Mouse (Mus musculus): Measurements from ENCODE around the gene Trim33. TPM values are rescaled to one million over a fixed set of nuclear protein-coding genes. Genes with fewer than 3 reads are reported as not detected.

The Trim33 gene
- polyA plus RNA-seq, 1 experiment from 2014 or later = 36.3 TPM

DNA sequence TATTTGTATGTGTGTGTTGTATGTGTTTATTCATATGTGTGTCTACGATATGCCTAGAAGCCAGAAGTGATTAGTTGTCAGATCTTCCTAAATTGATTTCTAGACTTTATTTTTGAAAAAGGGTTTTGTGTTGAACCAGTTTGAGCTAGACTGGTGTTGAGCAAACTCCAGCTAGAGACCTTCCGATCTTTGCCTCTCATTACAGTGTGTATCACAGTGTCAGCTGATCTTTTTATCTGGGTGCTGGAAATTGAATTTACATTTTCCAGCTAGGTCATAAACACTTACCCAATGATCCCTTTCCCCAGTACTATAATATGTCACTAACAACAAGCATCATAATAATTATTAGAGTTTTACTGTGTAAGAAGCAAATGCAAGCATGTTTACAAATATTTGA lies 12.0 kb downstream of the Trim33 start:
- no peaks in the 10 kb centered on the region for H3K9me3 ChIP-seq (replicated peaks)
- 95% methylated on average over 2 of the region's 2 CpGs for WGBS
- no peaks in the 10 kb centered on the region for H3K4me1 ChIP-seq

GRCm38 (mm10) chr3:103305411-103305982 lies 26.4 kb downstream of the Trim33 start:
- Histone ChIP-seq H3K4me1 (no peaks in the 10 kb centered on the region), H3K9me3 (replicated peaks) (no peaks in the 10 kb centered on the region), H3K27me3 (ENCODE audit: low read depth, poor library complexity, severe bottlenecking) (no peaks in the 10 kb centered on the region), H3K36me3 (no peaks in the 10 kb centered on the region), H3K4me3 (no peak overlapping the region), H3K27ac (no peak overlapping the region)
- DNase-seq (ENCODE audit: low spot score) = no peak
- 81% methylated on average over 6 of the region's 6 CpGs for WGBS

More for the DNA sequence above, 12.0 kb downstream of the Trim33 start:
- Histone ChIP-seq H3K36me3 (peaks cover 22% of the 10 kb centered on the region), H3K27me3 (ENCODE audit: low read depth, poor library complexity, severe bottlenecking) (no peaks in the 10 kb centered on the region), H3K4me3 (no peak overlapping the region), H3K27ac (no peak overlapping the region)
- no peak for DNase-seq (ENCODE audit: low spot score)

DNA sequence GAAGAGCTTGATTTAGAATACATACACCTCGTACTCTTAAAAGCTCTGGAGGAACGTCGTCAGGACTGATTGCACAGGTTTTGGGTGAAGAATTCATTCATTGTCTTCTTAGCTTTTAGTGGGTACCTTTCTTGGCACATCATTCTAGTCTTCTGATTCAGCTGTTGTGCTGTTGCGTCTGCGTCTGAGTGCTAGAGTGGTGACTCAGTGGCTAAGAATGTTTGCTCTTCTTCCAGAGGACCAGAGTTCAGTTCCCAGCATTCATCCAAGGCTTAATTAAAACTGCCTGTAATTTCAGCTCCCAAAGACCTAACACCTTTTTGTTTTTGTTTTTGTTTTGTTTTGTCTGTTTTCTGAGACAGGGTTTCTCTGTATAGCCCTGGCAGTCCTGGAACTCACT lies 30.2 kb downstream of the Trim33 start:
- WGBS = 89% methylated on average over 5 of the region's 5 CpGs
- H3K36me3 ChIP-seq = peaks cover 27% of the 10 kb centered on the region
- no peak for DNase-seq (ENCODE audit: low spot score)

GRCm38 (mm10) chr3:103309750-103310149 lies 30.7 kb downstream of the Trim33 start:
- Histone ChIP-seq H3K4me3 (no peak overlapping the region), H3K9me3 (replicated peaks) (no peaks in the 10 kb centered on the region), H3K4me1 (no peaks in the 10 kb centered on the region), H3K27ac (no peak overlapping the region), H3K36me3 (peaks cover 32% of the 10 kb centered on the region), H3K27me3 (ENCODE audit: low read depth, poor library complexity, severe bottlenecking) (no peaks in the 10 kb centered on the region)
- no peak for DNase-seq (ENCODE audit: low spot score)
- 86% methylated on average over 1 of the region's 1 CpGs for WGBS

More for the DNA sequence above, 30.2 kb downstream of the Trim33 start:
- no peak overlapping the region for H3K27ac ChIP-seq
- H3K9me3 ChIP-seq (replicated peaks) = no peaks in the 10 kb centered on the region
- no peak overlapping the region for H3K4me3 ChIP-seq
- H3K4me1 ChIP-seq = no peaks in the 10 kb centered on the region
- no peaks in the 10 kb centered on the region for H3K27me3 ChIP-seq (ENCODE audit: low read depth, poor library complexity, severe bottlenecking)

GRCm38 (mm10) chr3:103314291-103314690 lies 35.2 kb downstream of the Trim33 start:
- Histone ChIP-seq H3K4me1 (no peaks in the 10 kb centered on the region), H3K9me3 (replicated peaks) (no peaks in the 10 kb centered on the region), H3K27ac (no peak overlapping the region), H3K27me3 (ENCODE audit: low read depth, poor library complexity, severe bottlenecking) (no peaks in the 10 kb centered on the region), H3K4me3 (no peak overlapping the region), H3K36me3 (peaks cover 63% of the 10 kb centered on the region)
- DNase-seq (ENCODE audit: low spot score) = no peak

DNA sequence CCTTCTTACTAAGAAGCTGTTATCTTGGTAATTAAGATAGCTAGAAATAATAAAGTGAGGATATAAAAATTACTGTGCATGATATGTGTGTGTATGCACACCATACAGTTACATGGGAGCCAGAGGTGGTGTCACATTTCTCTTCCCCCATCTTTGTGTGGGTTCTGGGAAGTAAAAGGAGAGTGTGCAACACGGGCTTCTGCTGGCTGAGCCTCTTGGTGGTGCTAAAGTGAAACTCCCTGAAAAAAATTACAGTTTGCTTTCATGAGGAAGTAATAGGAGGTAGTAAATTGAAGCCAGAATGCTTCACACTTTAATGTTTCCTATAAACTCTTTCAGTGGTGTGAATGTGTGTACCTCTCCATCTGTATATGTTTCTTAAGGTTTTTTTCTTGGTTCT lies 56.3 kb downstream of the Trim33 start:
- H3K36me3 ChIP-seq = peaks cover 94% of the 10 kb centered on the region
- DNase-seq (ENCODE audit: low spot score) = no peak
- WGBS = 61% methylated on average over 1 of the region's 1 CpGs

DNA sequence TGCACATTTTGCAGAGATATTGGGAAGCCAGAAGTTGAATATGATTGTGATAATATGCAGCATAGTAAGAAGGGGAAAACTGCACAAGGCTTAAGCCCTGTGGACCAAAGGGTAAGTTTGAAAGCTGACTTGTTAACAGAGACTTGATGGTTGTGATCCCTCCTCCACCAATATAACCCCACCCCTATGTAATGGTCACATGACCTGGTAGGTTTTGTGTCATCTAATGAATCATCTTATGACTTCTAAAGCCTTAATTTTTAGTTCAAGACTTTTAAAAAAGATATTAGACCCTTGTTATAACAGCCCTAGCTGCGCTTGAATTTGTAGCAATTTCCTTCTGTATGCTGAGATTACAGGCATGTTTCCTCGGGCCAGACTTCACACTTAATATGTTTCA lies 67.6 kb downstream of the Trim33 start:
- H3K36me3 ChIP-seq = peaks cover 93% of the 10 kb centered on the region
- no peaks in the 10 kb centered on the region for H3K27me3 ChIP-seq (ENCODE audit: low read depth, poor library complexity, severe bottlenecking)
- DNase-seq (ENCODE audit: low spot score) = no peak
- 95% methylated on average over 2 of the region's 2 CpGs for WGBS
- H3K4me1 ChIP-seq = no peaks in the 10 kb centered on the region
- H3K4me3 ChIP-seq = no peak overlapping the region
- no peaks in the 10 kb centered on the region for H3K9me3 ChIP-seq (replicated peaks)
- no peak overlapping the region for H3K27ac ChIP-seq

More for the DNA sequence above, 56.3 kb downstream of the Trim33 start:
- Histone ChIP-seq H3K27me3 (ENCODE audit: low read depth, poor library complexity, severe bottlenecking) (no peaks in the 10 kb centered on the region), H3K4me3 (no peak overlapping the region), H3K27ac (no peak overlapping the region), H3K9me3 (replicated peaks) (no peaks in the 10 kb centered on the region), H3K4me1 (no peaks in the 10 kb centered on the region)

- WGBS = 95% methylated on average over 5 of the region's 5 CpGs
- H3K36me3 ChIP-seq = peaks cover 77% of the 10 kb centered on the region
Observed at GRCm38 (mm10) chr3:103353518-103353917, 74.4 kb downstream of the Trim33 start.

DNA sequence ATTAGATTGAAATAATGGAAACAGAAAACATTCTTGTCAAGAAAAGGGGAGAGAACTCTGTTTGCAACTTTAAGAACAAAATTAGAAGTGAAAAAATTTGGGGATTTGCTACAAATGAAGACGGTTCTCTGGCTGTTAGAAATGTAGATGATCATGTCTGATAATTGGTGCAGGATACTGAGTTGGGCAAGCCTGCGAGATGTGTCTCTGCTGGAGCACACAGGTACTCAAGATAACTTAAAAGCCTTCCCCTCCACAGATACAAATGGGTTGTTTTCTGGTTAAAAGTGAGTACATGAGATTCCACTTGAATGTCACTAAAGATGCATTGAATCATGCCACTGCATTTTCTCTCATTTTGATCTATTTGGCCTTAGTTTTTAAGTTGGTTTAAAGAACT lies 74.9 kb downstream of the Trim33 start:
- peaks cover 74% of the 10 kb centered on the region for H3K36me3 ChIP-seq

More at GRCm38 (mm10) chr3:103353518-103353917, 74.4 kb downstream of the Trim33 start:
- no peak for DNase-seq (ENCODE audit: low spot score)
- no peak overlapping the region for H3K4me3 ChIP-seq
- H3K27ac ChIP-seq = no peak overlapping the region
- H3K9me3 ChIP-seq (replicated peaks) = no peaks in the 10 kb centered on the region
- H3K4me1 ChIP-seq = no peaks in the 10 kb centered on the region
- no peaks in the 10 kb centered on the region for H3K27me3 ChIP-seq (ENCODE audit: low read depth, poor library complexity, severe bottlenecking)

GRCm38 (mm10) chr3:103361150-103361549 lies 82.1 kb downstream of the Trim33 start:
- Histone ChIP-seq H3K4me3 (no peak overlapping the region), H3K27me3 (ENCODE audit: low read depth, poor library complexity, severe bottlenecking) (no peaks in the 10 kb centered on the region), H3K9me3 (replicated peaks) (no peaks in the 10 kb centered on the region), H3K27ac (no peak overlapping the region), H3K4me1 (no peaks in the 10 kb centered on the region), H3K36me3 (peaks cover 17% of the 10 kb centered on the region)
- WGBS = 89% methylated on average over 7 of the region's 7 CpGs
- DNase-seq (ENCODE audit: low spot score) = no peak

More for the DNA sequence above, 74.9 kb downstream of the Trim33 start:
- 92% methylated on average over 2 of the region's 2 CpGs for WGBS
- Histone ChIP-seq H3K4me1 (no peaks in the 10 kb centered on the region), H3K4me3 (no peak overlapping the region), H3K27ac (no peak overlapping the region), H3K9me3 (replicated peaks) (no peaks in the 10 kb centered on the region), H3K27me3 (ENCODE audit: low read depth, poor library complexity, severe bottlenecking) (no peaks in the 10 kb centered on the region)
- no peak for DNase-seq (ENCODE audit: low spot score)

DNA sequence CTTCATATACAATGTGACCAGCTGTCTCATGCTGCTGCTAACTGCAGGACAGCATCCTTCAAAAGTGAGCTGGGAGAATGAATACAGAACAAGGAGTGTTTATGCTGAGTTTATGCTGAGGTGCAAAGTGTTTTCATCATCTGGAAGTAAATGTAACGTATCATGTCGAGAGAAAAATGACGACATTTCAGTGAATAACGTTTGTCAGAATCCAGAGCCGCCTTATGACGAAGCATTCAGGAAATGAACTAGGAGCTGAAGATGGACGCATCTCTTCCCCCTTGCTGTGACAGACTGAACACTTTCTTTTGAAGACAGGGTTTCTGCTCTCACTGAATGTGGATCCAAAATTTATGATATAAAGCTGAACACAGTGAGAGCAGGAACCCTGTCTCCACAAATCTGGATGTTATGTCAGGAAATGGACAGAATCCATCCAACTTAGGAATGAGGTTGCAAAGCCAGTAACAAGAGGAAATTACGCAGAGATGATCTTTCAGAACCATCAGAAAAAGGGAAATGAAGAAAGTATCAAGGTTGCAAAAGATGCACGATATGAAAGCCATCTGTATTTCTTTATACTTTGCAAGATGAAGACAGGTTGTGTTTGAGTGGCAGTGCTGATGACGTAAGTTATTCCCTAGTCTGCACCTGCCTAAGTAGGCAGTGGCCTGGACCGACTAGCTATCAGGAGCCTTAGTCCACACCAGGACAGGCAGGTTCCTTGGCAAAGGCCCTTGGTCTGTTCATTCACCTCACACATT lies 85.3 kb downstream of the Trim33 start:
- no peak overlapping the region for H3K27ac ChIP-seq
- DNase-seq (ENCODE audit: low spot score) = no peak
- 92% methylated on average over 11 of the region's 11 CpGs for WGBS
- H3K36me3 ChIP-seq = peaks cover 2% of the 10 kb centered on the region; the same call in 1 of the 2 replicates
- no peaks in the 10 kb centered on the region for H3K4me1 ChIP-seq
- H3K9me3 ChIP-seq (replicated peaks) = no peaks in the 10 kb centered on the region
- no peak overlapping the region for H3K4me3 ChIP-seq
- H3K27me3 ChIP-seq (ENCODE audit: low read depth, poor library complexity, severe bottlenecking) = no peaks in the 10 kb centered on the region

- Histone ChIP-seq H3K27ac (no peak overlapping the region), H3K9me3 (replicated peaks) (no peaks in the 10 kb centered on the region), H3K4me1 (no peaks in the 10 kb centered on the region), H3K27me3 (ENCODE audit: low read depth, poor library complexity, severe bottlenecking) (no peaks in the 10 kb centered on the region), H3K36me3 (no peaks in the 10 kb centered on the region), H3K4me3 (no peak overlapping the region)
- WGBS = 85% methylated on average over 11 of the region's 11 CpGs
- no peak for DNase-seq (ENCODE audit: low spot score)
Observed at GRCm38 (mm10) chr3:103367176-103367970, 88.3 kb downstream of the Trim33 start.

DNA sequence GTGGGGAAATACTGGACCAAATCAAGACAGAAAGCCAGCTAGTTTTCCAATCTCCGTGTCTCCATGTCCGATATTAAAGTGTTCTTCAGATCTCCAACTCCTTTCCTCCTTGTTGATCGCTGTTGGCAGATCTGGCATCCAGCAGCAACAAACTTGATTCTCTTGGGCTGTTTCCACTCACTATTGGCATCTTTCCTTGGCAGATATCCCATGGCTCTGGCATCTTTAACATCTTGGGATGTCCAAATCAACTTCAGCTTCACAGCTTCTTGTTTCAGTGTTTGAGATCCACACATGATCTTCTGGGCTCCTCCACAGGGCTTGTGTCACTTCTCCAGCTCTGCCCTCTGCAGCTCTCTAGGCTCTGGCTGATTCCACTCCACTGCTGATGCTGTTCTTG lies 89.6 kb downstream of the Trim33 start:
- Histone ChIP-seq H3K36me3 (no peaks in the 10 kb centered on the region), H3K27ac (no peak overlapping the region), H3K4me3 (no peak overlapping the region), H3K4me1 (no peaks in the 10 kb centered on the region), H3K9me3 (replicated peaks) (no peaks in the 10 kb centered on the region), H3K27me3 (ENCODE audit: low read depth, poor library complexity, severe bottlenecking) (no peaks in the 10 kb centered on the region)
- 97% methylated on average over 3 of the region's 3 CpGs for WGBS
- no peak for DNase-seq (ENCODE audit: low spot score)
